Mouse (Mus musculus) hindbrain, embryonic 13.5 days (tissue): Measurements from ENCODE around the gene Selenos. TPM values are rescaled to one million over a fixed set of nuclear protein-coding genes. Genes with fewer than 3 reads are reported as not detected.

Experiments used
- ATAC-seq: fragments of 200-750 bp; cut with Nextera tagmentation; 2 replicates; pipeline ENCODE4 v1.8.0; 2017; ENCODE audit warnings: moderate TSS enrichment; ENCODE audit not compliant: low FRiP score
- H3K27ac ChIP-seq: fragments of 300-500 bp; sonication (generic); 2 replicates; pipeline ENCODE4 v1.5.1; 2015; ENCODE audit warnings: inconsistent platforms, mild to moderate bottlenecking, moderate library complexity
- H3K27me3 ChIP-seq: fragments of 300-500 bp; sonication (generic); 2 replicates; pipeline ENCODE4 v1.6.1; 2015; ENCODE audit warnings: mild to moderate bottlenecking, inconsistent platforms
- H3K36me3 ChIP-seq: fragments of 300-500 bp; sonication (generic); 2 replicates; pipeline ENCODE4 v1.6.1; 2015; ENCODE audit warnings: mild to moderate bottlenecking, inconsistent platforms
- H3K4me1 ChIP-seq: fragments of 300-500 bp; sonication (generic); replicated peaks from 2 replicates; pipeline ENCODE4 v1.6.1; 2015; ENCODE audit warnings: inconsistent platforms
- H3K4me2 ChIP-seq: fragments of 300-500 bp; sonication (generic); 2 replicates; pipeline ENCODE4 v1.6.1; 2015; ENCODE audit warnings: inconsistent platforms, mild to moderate bottlenecking, moderate library complexity
- H3K4me3 ChIP-seq: fragments of 300-500 bp; sonication (generic); 2 replicates; pipeline ENCODE4 v1.5.1; 2015; ENCODE audit warnings: mild to moderate bottlenecking, inconsistent platforms
- H3K9ac ChIP-seq: fragments of 300-500 bp; sonication (generic); 2 replicates; pipeline ENCODE4 v1.6.1; 2015; ENCODE audit warnings: mild to moderate bottlenecking, inconsistent platforms
- H3K9me3 ChIP-seq: fragments of 300-500 bp; sonication (generic); 2 replicates; pipeline ENCODE4 v1.6.1; 2016; ENCODE audit warnings: inconsistent platforms
- WGBS: fragments of 180-500 bp; shearing (Covaris S2); methylation state at CpG from one replicate; pipeline ENCODE4 v1.1.7; 2015; 5-methylcytosine and 5-hydroxymethylcytosine counted together
- polyA plus RNA-seq: library from polyadenylated mRNA; unstranded; fragments of >200 nt; fragmentation: Nextera tagmentation; extraction: Ambion mirVana; gene quantifications from 2 replicates; pipeline ENCODE4 v1.2.1, GENCODE M21; 2015

Selenos gene
- polyA plus RNA-seq, 1 experiment from 2014 or later: 84.5 TPM

- Histone ChIP-seq H3K9me3 (no peaks in the 10 kb centered on the region), H3K27me3 (peaks cover 6% of the 10 kb centered on the region; the same call in 1 of the 2 replicates), H3K4me1 (peaks cover 48% of the 10 kb centered on the region), H3K9ac (peak overlapping the region; percentile 96), H3K4me3 (peak overlapping the region; percentile 94), H3K4me2 (peak overlapping the region; percentile 70), H3K36me3 (peaks cover 2% of the 10 kb centered on the region; the same call in 1 of the 2 replicates), H3K27ac (peak overlapping the region; percentile 95)
- WGBS: 2% methylated on average over 10 of the region's 10 CpGs
- ATAC-seq: no peak
Observed at GRCm38 (mm10) chr7:66110636-66111112, 31.2 kb downstream of the Selenos start.

GRCm38 (mm10) chr7:66111211-66111610, 31.8 kb downstream of the Selenos start:
- peak overlapping the region; percentile 94 for H3K4me3 ChIP-seq
- H3K27ac ChIP-seq: no peak overlapping the region
- WGBS: 59% methylated on average over 10 of the region's 10 CpGs
- peaks cover 53% of the 10 kb centered on the region for H3K4me1 ChIP-seq
- peak overlapping the region; percentile 70 for H3K4me2 ChIP-seq
- no peak for ATAC-seq
- no peaks in the 10 kb centered on the region for H3K9me3 ChIP-seq
- H3K9ac ChIP-seq: peak overlapping the region; percentile 96
- peaks cover 2% of the 10 kb centered on the region; the same call in 1 of the 2 replicates for H3K36me3 ChIP-seq
- peaks cover 6% of the 10 kb centered on the region; the same call in 1 of the 2 replicates for H3K27me3 ChIP-seq

GRCm38 (mm10) chr7:66113561-66113960, 34.1 kb downstream of the Selenos start:
- Histone ChIP-seq H3K4me1 (peaks cover 69% of the 10 kb centered on the region), H3K27ac (no peak overlapping the region), H3K36me3 (peaks cover 2% of the 10 kb centered on the region; the same call in 1 of the 2 replicates), H3K4me3 (no peak overlapping the region), H3K4me2 (no peak overlapping the region), H3K9ac (no peak overlapping the region), H3K27me3 (no peaks in the 10 kb centered on the region), H3K9me3 (no peaks in the 10 kb centered on the region)
- ATAC-seq: no peak
- WGBS: 90% methylated on average over 3 of the region's 3 CpGs

GRCm38 (mm10) chr7:66115821-66116343, 36.4 kb downstream of the Selenos start:
- Histone ChIP-seq H3K9me3 (no peaks in the 10 kb centered on the region), H3K4me2 (no peak overlapping the region), H3K27ac (no peak overlapping the region), H3K4me3 (no peak overlapping the region), H3K4me1 (peaks cover 77% of the 10 kb centered on the region), H3K36me3 (peaks cover 2% of the 10 kb centered on the region; the same call in 1 of the 2 replicates), H3K9ac (no peak overlapping the region), H3K27me3 (no peaks in the 10 kb centered on the region)
- WGBS: 84% methylated on average over 11 of the region's 11 CpGs
- no peak for ATAC-seq

- H3K9me3 ChIP-seq: no peaks in the 10 kb centered on the region
- H3K4me1 ChIP-seq: peaks cover 76% of the 10 kb centered on the region
- H3K27me3 ChIP-seq: no peaks in the 10 kb centered on the region
- peaks cover 2% of the 10 kb centered on the region; the same call in 1 of the 2 replicates for H3K36me3 ChIP-seq
- H3K4me2 ChIP-seq: no peak overlapping the region
- 86% methylated on average over 8 of the region's 8 CpGs for WGBS
- H3K27ac ChIP-seq: no peak overlapping the region
- no peak overlapping the region for H3K9ac ChIP-seq
- no peak overlapping the region for H3K4me3 ChIP-seq
- ATAC-seq: no peak
Observed at GRCm38 (mm10) chr7:66116906-66117482, 37.5 kb downstream of the Selenos start.

GRCm38 (mm10) chr7:66118046-66118445, 38.6 kb downstream of the Selenos start:
- 90% methylated on average over 3 of the region's 3 CpGs for WGBS

GRCm38 (mm10) chr7:66118796-66119195, 39.3 kb downstream of the Selenos start:
- ATAC-seq: no peak
- WGBS: 77% methylated on average over 7 of the region's 7 CpGs

More at GRCm38 (mm10) chr7:66118046-66118445, 38.6 kb downstream of the Selenos start:
- Histone ChIP-seq H3K27ac (no peak overlapping the region), H3K27me3 (no peaks in the 10 kb centered on the region), H3K9me3 (no peaks in the 10 kb centered on the region), H3K36me3 (peaks cover 2% of the 10 kb centered on the region; the same call in 1 of the 2 replicates), H3K4me1 (peaks cover 68% of the 10 kb centered on the region), H3K4me3 (no peak overlapping the region), H3K9ac (no peak overlapping the region), H3K4me2 (no peak overlapping the region)
- ATAC-seq: no peak

GRCm38 (mm10) chr7:66120139-66120538, 40.7 kb downstream of the Selenos start:
- Histone ChIP-seq H3K4me3 (no peak overlapping the region), H3K27ac (peak overlapping the region; percentile 66; the same call in 1 of the 2 replicates), H3K4me1 (peaks cover 61% of the 10 kb centered on the region), H3K4me2 (no peak overlapping the region), H3K36me3 (peaks cover 1% of the 10 kb centered on the region), H3K9me3 (no peaks in the 10 kb centered on the region), H3K9ac (no peak overlapping the region), H3K27me3 (no peaks in the 10 kb centered on the region)
- 70% methylated on average over 1 of the region's 1 CpGs for WGBS
- no peak for ATAC-seq

More at GRCm38 (mm10) chr7:66118796-66119195, 39.3 kb downstream of the Selenos start:
- Histone ChIP-seq H3K4me2 (no peak overlapping the region), H3K4me1 (peaks cover 65% of the 10 kb centered on the region), H3K27me3 (no peaks in the 10 kb centered on the region), H3K4me3 (no peak overlapping the region), H3K9me3 (no peaks in the 10 kb centered on the region), H3K36me3 (peaks cover 2% of the 10 kb centered on the region; the same call in 1 of the 2 replicates), H3K27ac (no peak overlapping the region), H3K9ac (no peak overlapping the region)

- Histone ChIP-seq H3K27me3 (no peaks in the 10 kb centered on the region), H3K4me3 (no peak overlapping the region), H3K27ac (peak overlapping the region; percentile 66), H3K9me3 (no peaks in the 10 kb centered on the region), H3K4me2 (no peak overlapping the region), H3K4me1 (peaks cover 54% of the 10 kb centered on the region), H3K9ac (peak overlapping the region; percentile 3), H3K36me3 (peaks cover 7% of the 10 kb centered on the region)
- WGBS: 63% methylated on average over 7 of the region's 7 CpGs
- no peak for ATAC-seq
Observed at GRCm38 (mm10) chr7:66120702-66121396, 41.4 kb downstream of the Selenos start.

- Histone ChIP-seq H3K9ac (no peak overlapping the region), H3K36me3 (peaks cover 17% of the 10 kb centered on the region), H3K4me1 (peaks cover 42% of the 10 kb centered on the region), H3K27ac (no peak overlapping the region), H3K27me3 (no peaks in the 10 kb centered on the region), H3K4me2 (no peak overlapping the region), H3K4me3 (no peak overlapping the region), H3K9me3 (no peaks in the 10 kb centered on the region)
- 79% methylated on average over 11 of the region's 11 CpGs for WGBS
- ATAC-seq: no peak
Observed at GRCm38 (mm10) chr7:66124551-66124968, 45.1 kb downstream of the Selenos start.

- Histone ChIP-seq H3K36me3 (peaks cover 19% of the 10 kb centered on the region), H3K27me3 (no peaks in the 10 kb centered on the region), H3K9me3 (no peaks in the 10 kb centered on the region), H3K27ac (no peak overlapping the region), H3K4me2 (no peak overlapping the region), H3K4me3 (no peak overlapping the region), H3K4me1 (peaks cover 34% of the 10 kb centered on the region), H3K9ac (no peak overlapping the region)
- WGBS: 92% methylated on average over 14 of the region's 14 CpGs
- no peak for ATAC-seq
Observed at GRCm38 (mm10) chr7:66125368-66125767, 45.9 kb downstream of the Selenos start.

- no peak for ATAC-seq
- Histone ChIP-seq H3K36me3 (peaks cover 31% of the 10 kb centered on the region), H3K4me1 (peaks cover 19% of the 10 kb centered on the region), H3K27me3 (no peaks in the 10 kb centered on the region), H3K27ac (peak overlapping the region; percentile 40), H3K4me3 (no peak overlapping the region), H3K9ac (no peak overlapping the region), H3K9me3 (no peaks in the 10 kb centered on the region), H3K4me2 (no peak overlapping the region)
- 37% methylated on average over 4 of the region's 4 CpGs for WGBS
Observed at GRCm38 (mm10) chr7:66127951-66128645, 48.6 kb downstream of the Selenos start.
